ENCODE assay signal across 8 mouse cellular contexts in the genomic region with DNA sequence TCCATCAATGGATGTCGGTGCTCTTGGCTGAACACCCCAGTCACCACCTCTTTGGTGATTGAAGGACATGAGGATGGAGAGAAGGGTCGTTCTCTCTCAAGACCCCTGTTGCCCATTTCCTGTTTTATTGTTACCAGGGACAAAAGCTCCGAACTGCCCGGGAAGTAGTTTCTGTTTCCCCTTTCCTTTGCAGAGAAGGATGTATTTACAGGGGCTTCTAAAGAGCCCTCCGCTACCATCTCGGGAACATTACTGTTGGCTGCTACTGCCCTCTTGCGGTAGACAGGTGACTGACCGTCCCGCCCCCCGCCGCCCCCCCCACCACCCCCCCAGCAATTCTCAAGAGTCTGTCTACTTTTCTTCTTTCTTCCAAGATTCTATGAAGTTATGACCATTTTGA. TPM values are rescaled to one million over a fixed set of nuclear protein-coding genes. Genes with fewer than 3 reads are reported as not detected.
DNase-seq lines count a peak whose midpoint lies in the region; ATAC-seq and TF ChIP-seq lines count a peak whose summit lies in the region.

No protein-coding gene starts in this region.

- H3K27ac ChIP-seq in forebrain, embryonic 13.5 days, result no peak overlapping the region
- H3K27ac ChIP-seq in hindbrain, embryonic 16.5 days (ENCODE audit: low read depth, low read length), result no peak overlapping the region
- H3K27ac ChIP-seq in liver, embryonic 14.5 days, result no peak overlapping the region
- no peak overlapping the region for H3K27ac ChIP-seq in neural tube, embryonic 13.5 days (replicated peaks)

- H3K36me3 ChIP-seq in forebrain, embryonic 13.5 days (ENCODE audit: poor library complexity, severe bottlenecking), result no peaks in the 10 kb centered on the region
- H3K36me3 ChIP-seq in hindbrain, embryonic 16.5 days (ENCODE audit: control insufficient read depth, insufficient read depth, low read length), result no peaks in the 10 kb centered on the region
- H3K36me3 ChIP-seq in liver, embryonic 14.5 days (replicated peaks; ENCODE audit: control insufficient read depth, insufficient read depth, low read depth), result no peaks in the 10 kb centered on the region
- no peaks in the 10 kb centered on the region for H3K36me3 ChIP-seq in neural tube, embryonic 13.5 days

- H3K9me3 ChIP-seq in forebrain, embryonic 13.5 days (replicated peaks), result no peaks in the 10 kb centered on the region
- no peaks in the 10 kb centered on the region for H3K9me3 ChIP-seq in hindbrain, embryonic 16.5 days (ENCODE audit: control insufficient read depth, low read length)
- H3K9me3 ChIP-seq in liver, embryonic 14.5 days (ENCODE audit: control insufficient read depth, low read length), result no peaks in the 10 kb centered on the region
- H3K9me3 ChIP-seq in neural tube, embryonic 13.5 days, result no peaks in the 10 kb centered on the region

- ATAC-seq in forebrain, embryonic 13.5 days, result no peak
- no peak for ATAC-seq in hindbrain, embryonic 16.5 days
- no peak for ATAC-seq in liver, embryonic 14.5 days (ENCODE audit: insufficient read depth)
- no peak for ATAC-seq in neural tube, embryonic 13.5 days (ENCODE audit: low read depth)

- 0 out of 2 replicates have a peak, but pooled peaks cover 4% of the 10 kb centered on the region for H3K4me1 ChIP-seq in forebrain, embryonic 13.5 days
- no peaks in the 10 kb centered on the region for H3K4me1 ChIP-seq in hindbrain, embryonic 16.5 days (ENCODE audit: control insufficient read depth, insufficient read depth, low read depth, low read length)
- no peaks in the 10 kb centered on the region for H3K4me1 ChIP-seq in liver, embryonic 14.5 days (replicated peaks; ENCODE audit: control insufficient read depth in 2 of 2, insufficient read depth in 2 of 2, low read length in 1 of 2)
- peaks cover 4% of the 10 kb centered on the region for H3K4me1 ChIP-seq in neural tube, embryonic 13.5 days (replicated peaks)

- peaks cover 3% of the 10 kb centered on the region; the same call in 1 of the 2 replicates for H3K27me3 ChIP-seq in forebrain, embryonic 13.5 days
- no peaks in the 10 kb centered on the region for H3K27me3 ChIP-seq in hindbrain, embryonic 16.5 days (replicated peaks; ENCODE audit: control insufficient read depth, insufficient read depth, low read length)
- H3K27me3 ChIP-seq in liver, embryonic 14.5 days (ENCODE audit: control insufficient read depth, insufficient read depth, low read length), result no peaks in the 10 kb centered on the region
- H3K27me3 ChIP-seq in neural tube, embryonic 13.5 days, result no peaks in the 10 kb centered on the region

- peak overlapping the region; percentile 56 for H3K4me2 ChIP-seq in forebrain, embryonic 13.5 days
- peak overlapping the region; percentile 46 for H3K4me2 ChIP-seq in hindbrain, embryonic 16.5 days (ENCODE audit: low read length)
- no peak overlapping the region for H3K4me2 ChIP-seq in liver, embryonic 14.5 days (ENCODE audit: low read depth)
- peak overlapping the region; percentile 49 for H3K4me2 ChIP-seq in neural tube, embryonic 13.5 days

- TF ChIP-seq EP300 in liver, embryonic 14.5 days (IDR thresholded peaks at IDR 0.05; ENCODE audit: low read depth), result no peak

- TF ChIP-seq CTCF in liver, embryonic 14.5 days (IDR thresholded peaks at IDR 0.05; ENCODE audit: low read depth), result peak; percentile 29

- peak; percentile 8 for DNase-seq in ovary, postnatal 10 days (ENCODE audit: low spot score)
- DNase-seq in ovary, adult 18-20 months (ENCODE audit: low spot score), result no peak
- DNase-seq in adrenal gland, postnatal 14 days, result peak; percentile 69
- no peak for DNase-seq in liver, embryonic 14.5 days (ENCODE audit: low read depth in 3 of 3, low spot score in 3 of 3)
- no peak for DNase-seq in frontal cortex, postnatal 25 days (ENCODE audit: low spot score in 2 of 2)

- H3K4me3 ChIP-seq in forebrain, embryonic 13.5 days, result peak overlapping the region; percentile 27
- H3K4me3 ChIP-seq in hindbrain, embryonic 16.5 days (ENCODE audit: low read length), result peak overlapping the region; percentile 10; the same call in 1 of the 2 replicates
- H3K4me3 ChIP-seq in liver, embryonic 14.5 days (ENCODE audit: insufficient read depth in 1 of 2, low read depth in 2 of 2, low read length in 2 of 2), result no peak overlapping the region
- peak overlapping the region; percentile 21; the same call in 1 of the 2 replicates for H3K4me3 ChIP-seq in neural tube, embryonic 13.5 days

- 1% methylated on average over 11 of the region's 11 CpGs for WGBS in forebrain, embryonic 13.5 days
- under 1% methylated on average over 11 of the region's 11 CpGs for WGBS in hindbrain, embryonic 16.5 days
- 3% methylated on average over 11 of the region's 11 CpGs for WGBS in liver, embryonic 14.5 days (ENCODE audit: insufficient replicate concordance)
- 2% methylated on average over 9 of the region's 11 CpGs for WGBS in neural tube, embryonic 13.5 days

- no peak overlapping the region for H3K9ac ChIP-seq in forebrain, embryonic 13.5 days
- H3K9ac ChIP-seq in hindbrain, embryonic 16.5 days (ENCODE audit: low read depth, low read length), result no peak overlapping the region
- H3K9ac ChIP-seq in liver, embryonic 14.5 days (replicated peaks), result no peak overlapping the region
- no peak overlapping the region for H3K9ac ChIP-seq in neural tube, embryonic 13.5 days

RNA-seq across cellular contexts. Expression of a gene that starts 15.0 kb away (rescaled TPM):
- 25.3 and 28.2 TPM in 2 replicates for total RNA-seq in adrenal gland, postnatal 14 days (2021)
- polyA plus RNA-seq in forebrain, embryonic 13.5 days (2015; fragmentation: Nextera tagmentation; extraction: Ambion mirVana), result 72.5 and 77.9 TPM in 2 replicates
- polyA plus RNA-seq in hindbrain, embryonic 16.5 days (2015; fragmentation: Nextera tagmentation; extraction: Ambion mirVana), result 37.8 and 50.0 TPM in 2 replicates
- 1.8 and 3.8 TPM in 2 replicates for polyA plus RNA-seq in liver, embryonic 14.5 days (2012; rRNA removed)
- polyA plus RNA-seq in liver, embryonic 14.5 days (2014; fragmentation: Nextera tagmentation; extraction: Ambion mirVana), result 22.9 and 23.5 TPM in 2 replicates
- 59.2 and 64.6 TPM in 2 replicates for polyA plus RNA-seq in neural tube, embryonic 13.5 days (2015; fragmentation: Nextera tagmentation; extraction: Ambion mirVana)

Comparison
In these comparisons a context has a peak if more than half of its experiments do, and no peak if none do; other contexts are left out.
1. DNase-seq: peak in ovary, postnatal 10 days (single experiment) and adrenal gland, postnatal 14 days (single experiment); none in ovary, adult 18-20 months (single experiment), liver, embryonic 14.5 days (0 of 3) and frontal cortex, postnatal 25 days (0 of 2).
2. H3K4me3 ChIP-seq: peak in forebrain, embryonic 13.5 days (single experiment), hindbrain, embryonic 16.5 days (single experiment) and neural tube, embryonic 13.5 days (single experiment); none in liver, embryonic 14.5 days (0 of 2).